Comparison of ENCODE assay signal across 8 mouse cellular contexts in genomic region chr12:83513185-83513584, GRCm38 (mm10). TPM values are rescaled to one million over a fixed set of nuclear protein-coding genes. Genes with fewer than 3 reads are reported as not detected.
A peak's percentile ranks its signal among the peaks of the same experiment; 100 is the strongest.
DNase-seq lines count a peak whose midpoint lies in the region; ATAC-seq and TF ChIP-seq lines count a peak whose summit lies in the region.

No protein-coding gene starts in this region.

- 6% methylated on average over 5 of the region's 5 CpGs for WGBS in lung, postnatal 0 days
- 22% methylated on average over 5 of the region's 5 CpGs for WGBS in forebrain, embryonic 13.5 days
- 7% methylated on average over 5 of the region's 5 CpGs for WGBS in limb, embryonic 15.5 days

- no peaks in the 10 kb centered on the region for H3K4me1 ChIP-seq in lung, postnatal 0 days (ENCODE audit: insufficient read depth, low read depth, low read length)
- H3K4me1 ChIP-seq in forebrain, embryonic 13.5 days = peaks cover 24% of the 10 kb centered on the region
- peaks cover 14% of the 10 kb centered on the region for H3K4me1 ChIP-seq in limb, embryonic 15.5 days

- H3K27ac ChIP-seq in gastrocnemius, adult 2 months = no peak overlapping the region
- no peak overlapping the region for H3K27ac ChIP-seq in lung, postnatal 0 days (ENCODE audit: low read length)
- peak overlapping the region; percentile 73 for H3K27ac ChIP-seq in forebrain, embryonic 13.5 days
- no peak overlapping the region for H3K27ac ChIP-seq in limb, embryonic 15.5 days

- H3K36me3 ChIP-seq in lung, postnatal 0 days (ENCODE audit: insufficient read depth, low read length) = no peaks in the 10 kb centered on the region
- no peaks in the 10 kb centered on the region for H3K36me3 ChIP-seq in forebrain, embryonic 13.5 days (ENCODE audit: poor library complexity, severe bottlenecking)
- no peaks in the 10 kb centered on the region for H3K36me3 ChIP-seq in limb, embryonic 15.5 days

- no peaks in the 10 kb centered on the region for H3K9me3 ChIP-seq in lung, postnatal 0 days (ENCODE audit: low read length)
- no peaks in the 10 kb centered on the region for H3K9me3 ChIP-seq in forebrain, embryonic 13.5 days (replicated peaks)
- no peaks in the 10 kb centered on the region for H3K9me3 ChIP-seq in limb, embryonic 15.5 days

- TF ChIP-seq CTCF in gastrocnemius, adult 2 months (IDR thresholded peaks at IDR 0.05) = no peak
- TF ChIP-seq CTCF in lung, postnatal 0 days (IDR thresholded peaks at IDR 0.05) = no peak

- no peak for ATAC-seq in lung, postnatal 0 days
- peak; percentile 81 for ATAC-seq in forebrain, embryonic 13.5 days
- ATAC-seq in limb, embryonic 15.5 days (ENCODE audit: insufficient number of reproducible peaks, low FRiP score, low TSS enrichment, low read depth) = no peak

- H3K27me3 ChIP-seq in lung, postnatal 0 days (replicated peaks; ENCODE audit: insufficient read depth, low read length) = no peaks in the 10 kb centered on the region
- H3K27me3 ChIP-seq in forebrain, embryonic 13.5 days = no peaks in the 10 kb centered on the region
- H3K27me3 ChIP-seq in limb, embryonic 15.5 days = no peaks in the 10 kb centered on the region

- intact Hi-C loops in gastrocnemius, adult 2 months (cut with DNase I) = no loop called here

- H3K9ac ChIP-seq in lung, postnatal 0 days (replicated peaks; ENCODE audit: low read depth) = no peak overlapping the region
- H3K9ac ChIP-seq in forebrain, embryonic 13.5 days = no peak overlapping the region
- no peak overlapping the region for H3K9ac ChIP-seq in limb, embryonic 15.5 days

- H3K4me3 ChIP-seq in gastrocnemius, adult 2 months = no peak overlapping the region
- no peak overlapping the region for H3K4me3 ChIP-seq in lung, postnatal 0 days (ENCODE audit: low read depth, low read length)
- H3K4me3 ChIP-seq in forebrain, embryonic 13.5 days = no peak overlapping the region
- no peak overlapping the region for H3K4me3 ChIP-seq in limb, embryonic 15.5 days

- DNase-seq in gastrocnemius, postnatal 10 days = peak; percentile 56
- no peak for DNase-seq in gastrocnemius, adult 2 months
- peak; percentile 45 for DNase-seq in lung, postnatal 10 days
- no peak for DNase-seq in lung, postnatal 0 days (ENCODE audit: low spot score)
- DNase-seq in cerebellum, adult 8-10 months = no peak
- DNase-seq in left cerebral cortex, adult 18-20 months (ENCODE audit: low spot score in 2 of 2) = no peak

- TF ChIP-seq EP300 in lung, postnatal 0 days (IDR thresholded peaks at IDR 0.05) = no peak

- no peak overlapping the region for H3K4me2 ChIP-seq in lung, postnatal 0 days (replicated peaks; ENCODE audit: low read depth, low read length)
- peak overlapping the region; percentile 15; the same call in 1 of the 2 replicates for H3K4me2 ChIP-seq in forebrain, embryonic 13.5 days
- H3K4me2 ChIP-seq in limb, embryonic 15.5 days = peak overlapping the region; percentile 1; the same call in 1 of the 2 replicates

RNA-seq across cellular contexts. Expression of gene Dcaf4, which starts 7.1 kb away (rescaled TPM):
- total RNA-seq in gastrocnemius, postnatal 10 days (2021) = 10 to 100 TPM; 26.1 to 26.5 TPM
- total RNA-seq in gastrocnemius, adult 2 months (2021) = 10 to 100 TPM; 18.0 to 24.5 TPM
- polyA plus RNA-seq in lung, postnatal 0 days (2015; fragmentation: Nextera tagmentation; extraction: Ambion mirVana) = 10.4 and 11.3 TPM in 2 replicates
- polyA plus RNA-seq in forebrain, embryonic 13.5 days (2015; fragmentation: Nextera tagmentation; extraction: Ambion mirVana) = 34.7 and 37.2 TPM in 2 replicates
- 53.0 and 55.7 TPM in 2 replicates for polyA plus RNA-seq in limb, embryonic 15.5 days (2015; fragmentation: Nextera tagmentation; extraction: Ambion mirVana)
- 10 to 100 TPM; 25.9 to 27.0 TPM for total RNA-seq in left cerebral cortex, adult 18-20 months (2021)

RNA-seq across cellular contexts. Expression of gene Dpf3, which starts 25.7 kb away (rescaled TPM):
- 10 to 100 TPM; 20.4 to 26.2 TPM for total RNA-seq in gastrocnemius, postnatal 10 days (2021)
- total RNA-seq in gastrocnemius, adult 2 months (2021) = 10 to 100 TPM; 22.5 to 26.3 TPM
- polyA plus RNA-seq in lung, postnatal 0 days (2015; fragmentation: Nextera tagmentation; extraction: Ambion mirVana) = 1.4 TPM in 2 replicates
- 7.9 and 9.0 TPM in 2 replicates for polyA plus RNA-seq in forebrain, embryonic 13.5 days (2015; fragmentation: Nextera tagmentation; extraction: Ambion mirVana)
- polyA plus RNA-seq in limb, embryonic 15.5 days (2015; fragmentation: Nextera tagmentation; extraction: Ambion mirVana) = 3.2 TPM in 2 replicates
- 1 to 10 TPM; 4.9 to 5.6 TPM for total RNA-seq in left cerebral cortex, adult 18-20 months (2021)

Comparison
In these comparisons a context has a peak if more than half of its experiments do, and no peak if none do; other contexts are left out.
1. DNase-seq: peak in gastrocnemius, postnatal 10 days (single experiment) and lung, postnatal 10 days (single experiment); none in gastrocnemius, adult 2 months (single experiment), lung, postnatal 0 days (single experiment), cerebellum, adult 8-10 months (single experiment) and left cerebral cortex, adult 18-20 months (0 of 2).